Mouse (Mus musculus) heart, adult 2 months (tissue): Measurements from ENCODE around the gene Usp37.

Experiments used
- CTCF ChIP-seq: fragments of 200-600 bp; IDR thresholded peaks from 2 replicates; pipeline ENCODE4 v1.8.1; 2022; ENCODE audit warnings: antibody characterized with exemption, mild to moderate bottlenecking, moderate library complexity
- POLR2A ChIP-seq: fragments of 200-500 bp; IDR thresholded peaks from 2 replicates; pipeline ENCODE4 v1.6.1; 2011; ENCODE audit warnings: mild to moderate bottlenecking, low read depth, low read length, control low read depth; ENCODE audit not compliant: insufficient read depth

DNA sequence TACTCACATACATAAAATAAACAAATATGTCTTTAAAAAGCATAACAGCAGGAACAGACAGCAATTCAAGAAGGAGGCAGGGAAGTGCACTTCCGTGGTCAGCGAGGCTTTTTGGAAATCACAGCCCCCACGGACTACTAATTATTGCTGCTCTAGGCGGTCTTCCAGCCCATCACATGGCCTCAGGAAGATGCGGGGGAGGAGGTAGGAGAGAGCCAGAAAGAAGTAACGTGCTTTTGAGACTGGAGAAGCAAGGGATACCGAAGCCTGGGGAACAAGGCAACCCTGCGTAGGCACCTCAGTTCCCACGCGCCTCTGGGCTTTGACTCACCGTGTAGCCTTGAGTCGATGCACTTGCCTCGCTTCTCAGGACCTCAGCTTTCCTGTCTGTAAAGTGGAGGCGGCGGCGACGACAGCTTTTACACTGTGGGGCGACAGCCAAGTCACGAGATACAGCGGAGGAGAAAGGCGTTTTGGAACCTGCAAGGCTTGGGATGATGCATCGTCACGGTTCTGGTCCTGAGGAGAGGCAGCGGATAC is 43.2 kb upstream of the Usp37 start:
- TF ChIP-seq POLR2A, result no peak
- no peak for TF ChIP-seq CTCF
